Mouse (Mus musculus): ENCODE measurements around the gene Crlf3.
"Not testable (repeated sequence)": the region's sequence is repeated elsewhere in the genome, so short reads cannot be mapped to it uniquely, and the experiment has no call there.

The Crlf3 gene

GRCm38 (mm10) chr11:80019792-80020191, 61.0 kb downstream of the Crlf3 start:
- TF ChIP-seq POU5F1 (IDR thresholded peaks at IDR 0.05; ENCODE audit: borderline replicate concordance, low read length) (no peak), NANOG (IDR thresholded peaks at IDR 0.05; ENCODE audit: borderline replicate concordance, low read length) (no peak), CTCF (conservative IDR thresholded peaks at IDR 0.05; ENCODE audit: low read length) (0 out of 2 replicates have a peak, but pooled peaks have one; percentile 8)
- Histone ChIP-seq H3K4me3 (replicated peaks; ENCODE audit: low read length) (no peak overlapping the region), H3K4me1 (replicated peaks; ENCODE audit: low read depth, low read length) (no peaks in the 10 kb centered on the region), H3K9me3 (ENCODE audit: low read length) (no peaks in the 10 kb centered on the region), H3K27me3 (ENCODE audit: insufficient read depth, low read length) (no peaks in the 10 kb centered on the region), H3K36me3 (ENCODE audit: insufficient read depth, low read length) (peaks cover 98% of the 10 kb centered on the region)

- not testable (repeated sequence) for H3K4me1 ChIP-seq (replicated peaks; ENCODE audit: low read depth, low read length); H3K9me3 ChIP-seq (ENCODE audit: low read length); H3K27me3 ChIP-seq (ENCODE audit: insufficient read depth, low read length); H3K4me3 ChIP-seq (replicated peaks; ENCODE audit: low read length)
- peaks cover 98% of the 10 kb centered on the region for H3K36me3 ChIP-seq (ENCODE audit: insufficient read depth, low read length)
Observed at GRCm38 (mm10) chr11:80016533-80016932, 64.3 kb downstream of the Crlf3 start.
